Mouse (Mus musculus) kidney, postnatal 25 days (tissue): ENCODE measurements around the gene Cfap206.

Experiments
- DNase-seq, 2 experiments: peaks; one replicate each; pipeline ENCODE4 v3.0.0; 2021; ENCODE audit warnings: mixed read lengths in 2 of 2

Cfap206 gene

DNA sequence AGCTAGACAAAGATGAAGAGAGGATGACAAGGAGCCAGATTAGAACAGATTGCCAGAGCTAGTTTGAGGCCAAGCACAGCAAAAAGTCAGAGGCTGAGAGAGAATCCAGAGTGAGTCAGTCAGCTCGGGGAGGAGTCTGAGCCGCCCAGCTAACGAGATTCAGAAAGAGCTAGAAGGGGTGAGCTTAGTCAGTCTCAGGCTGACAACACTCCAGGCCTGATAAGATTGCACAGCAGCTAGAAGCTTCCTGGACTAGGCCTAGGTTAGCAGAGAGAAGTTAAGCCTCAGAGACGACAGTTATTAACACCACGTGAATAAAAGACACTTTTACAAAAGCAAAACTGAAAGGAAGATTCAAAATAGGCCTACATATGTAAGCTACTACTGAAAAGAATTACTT lies 62.1 kb downstream of the Cfap206 start:
- no peak for DNase-seq

DNA sequence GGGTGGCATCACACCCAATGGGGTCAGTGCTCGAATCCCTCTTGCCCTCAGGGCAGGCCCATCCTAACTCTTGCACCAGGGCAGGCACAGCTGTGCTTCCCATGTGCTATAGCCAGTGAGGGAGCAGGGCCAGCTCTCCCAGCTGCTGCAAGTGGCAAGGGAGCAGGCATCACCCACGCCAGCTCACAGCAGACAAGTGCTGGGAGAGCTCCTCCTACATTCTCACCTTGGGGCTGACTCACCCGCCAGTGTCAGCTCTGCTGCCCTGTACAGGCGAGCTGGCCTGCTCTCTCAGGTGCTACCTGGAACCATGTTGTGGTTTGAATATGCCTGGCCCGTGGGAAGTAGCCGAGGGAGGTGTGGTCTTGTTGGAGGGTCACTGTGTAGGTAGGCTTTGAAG lies 68.1 kb downstream of the Cfap206 start:
- no peak for DNase-seq

DNA sequence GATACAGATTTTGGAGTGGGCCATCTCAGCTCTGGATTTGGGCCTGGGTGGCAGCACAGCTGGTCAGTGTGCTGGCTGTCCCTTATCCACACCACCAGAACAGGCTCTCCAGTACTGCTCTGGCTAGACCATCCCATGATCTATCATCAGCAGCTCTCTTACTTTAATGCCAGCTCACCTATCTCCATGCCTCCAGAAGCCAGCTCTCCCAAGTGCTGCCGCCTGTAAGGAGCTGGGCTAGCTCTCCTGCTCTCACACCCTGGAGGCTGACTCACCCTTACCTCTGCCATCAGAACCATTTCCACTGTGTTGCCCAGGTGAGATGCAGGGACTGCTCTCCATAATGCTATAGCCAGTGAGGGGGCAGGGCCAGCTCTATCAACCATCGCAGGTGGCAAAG lies 68.5 kb downstream of the Cfap206 start:
- no peak for DNase-seq

DNA sequence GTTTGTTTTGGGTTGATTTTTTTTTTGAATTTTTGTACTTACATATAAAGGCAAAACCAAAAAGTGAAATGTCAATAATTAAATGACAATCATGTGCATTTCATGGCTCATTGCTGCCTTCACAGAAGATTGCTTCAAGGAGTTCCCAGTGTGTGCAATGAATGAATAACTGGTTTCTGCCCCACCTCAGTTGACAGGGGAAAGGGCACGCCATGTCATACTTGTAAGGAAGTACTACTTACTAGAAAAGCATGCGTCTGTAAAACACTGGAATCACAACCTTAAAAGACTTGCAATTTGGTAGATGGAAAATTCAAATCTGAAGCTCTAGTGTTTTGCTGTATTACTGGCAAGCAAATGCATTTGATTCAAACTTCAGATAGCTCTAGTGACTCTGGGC lies 71.0 kb downstream of the Cfap206 start:
- no peak for DNase-seq

DNA sequence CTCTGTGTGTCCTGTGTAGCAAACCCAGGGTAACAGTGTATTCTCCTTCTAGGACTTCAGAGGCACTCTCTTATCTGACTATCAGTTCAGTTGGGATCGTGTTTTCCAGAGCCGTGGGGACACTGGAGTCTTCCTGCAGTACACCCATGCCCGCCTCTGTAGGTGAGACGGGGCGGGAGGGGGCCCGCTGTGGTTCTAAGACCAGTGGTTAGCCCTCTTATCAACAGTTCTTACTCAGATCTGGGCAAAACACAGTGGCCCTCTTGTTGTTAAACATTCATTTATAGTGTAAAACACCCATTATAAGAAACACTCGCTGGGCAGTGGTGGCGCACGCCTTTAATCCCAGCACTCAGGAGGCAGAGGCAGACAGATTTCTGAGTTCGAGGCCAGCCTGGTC lies 73.9 kb downstream of the Cfap206 start:
- DNase-seq = no peak

DNA sequence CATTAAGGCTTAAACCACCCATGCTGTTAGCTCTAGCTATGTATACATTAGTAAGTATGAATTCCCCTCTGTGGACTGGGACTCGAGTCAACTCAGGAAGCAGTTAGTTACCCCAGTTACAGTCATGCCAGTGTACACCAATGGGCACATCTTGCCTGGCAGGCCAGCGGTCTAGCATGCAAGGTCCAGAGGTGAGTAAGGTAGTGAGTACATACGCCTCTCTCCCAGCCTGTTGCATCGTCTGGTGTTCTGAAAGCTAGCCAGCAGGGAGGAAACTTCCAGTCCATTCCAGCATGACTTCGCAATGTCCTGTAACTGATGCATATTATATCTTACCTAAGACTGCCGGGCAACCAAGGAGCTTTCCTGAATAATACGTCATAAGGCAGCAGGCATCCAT lies 76.8 kb downstream of the Cfap206 start:
- DNase-seq = no peak

DNA sequence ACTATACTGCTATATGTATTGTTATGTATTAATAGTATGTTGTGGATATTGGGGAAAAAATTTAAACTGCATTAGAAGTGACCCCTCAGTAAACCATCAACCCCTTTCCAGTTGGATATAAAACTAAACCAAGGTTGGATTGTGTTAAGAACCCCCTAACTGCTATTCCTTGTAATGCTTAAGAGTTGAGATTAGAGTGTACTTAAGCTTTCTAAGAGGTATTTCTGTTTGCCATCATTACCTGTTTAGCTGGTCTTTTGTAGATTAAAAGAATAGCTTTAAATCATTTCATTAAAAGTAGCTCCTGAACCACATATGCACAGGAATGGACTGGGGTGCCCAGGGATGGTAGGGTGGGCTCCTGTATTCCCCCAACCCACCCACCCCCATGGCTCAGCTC lies 85.2 kb downstream of the Cfap206 start:
- DNase-seq = no peak

DNA sequence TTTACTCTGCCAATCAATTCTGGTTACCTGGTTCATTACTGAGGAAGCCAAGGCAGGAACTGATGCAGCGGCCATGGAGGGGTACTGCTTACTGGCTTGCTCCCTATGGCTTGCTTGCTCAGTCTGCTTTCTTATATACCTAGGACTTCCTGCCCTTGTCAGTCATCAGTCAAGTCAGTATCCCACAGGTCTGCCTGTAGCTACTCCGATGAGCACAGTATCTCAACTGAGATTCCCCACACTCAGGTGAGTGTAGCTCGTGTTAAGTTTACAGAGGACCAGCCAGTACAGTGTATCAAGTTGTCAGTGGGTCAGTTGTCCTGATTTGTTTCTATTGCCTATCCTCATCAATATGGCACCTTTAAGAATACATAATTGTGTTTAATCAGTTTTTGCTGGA lies 89.3 kb downstream of the Cfap206 start:
- DNase-seq = no peak

DNA sequence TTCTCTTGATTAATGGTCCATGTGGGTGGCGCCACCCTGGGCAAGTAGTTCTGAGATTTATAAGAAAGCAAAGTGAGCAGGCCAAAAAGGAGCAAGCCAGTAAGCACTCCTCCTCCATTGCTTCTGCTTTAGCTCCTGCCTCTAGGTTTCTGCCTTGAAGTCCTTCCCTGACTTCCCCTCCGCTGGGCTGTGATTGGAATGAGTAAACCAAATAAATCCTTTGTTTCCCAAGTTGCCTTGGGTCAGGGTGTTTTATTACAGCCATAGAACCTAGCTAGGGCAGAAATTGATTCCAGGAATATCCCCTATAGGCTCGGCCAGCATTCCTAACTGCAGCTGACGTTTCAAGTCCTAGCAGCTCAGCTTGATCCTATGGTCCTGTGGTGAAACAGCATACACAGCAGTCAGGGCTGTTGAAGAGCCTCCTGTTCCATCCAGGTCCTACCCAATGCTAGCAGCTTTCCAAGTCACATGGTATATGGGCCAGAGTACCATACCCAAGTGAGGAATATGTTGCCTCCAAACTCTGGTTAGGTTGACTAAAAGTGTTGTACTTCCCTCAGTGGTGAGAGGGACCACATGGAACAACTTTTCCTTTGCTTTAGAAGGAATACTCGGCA lies 90.2 kb downstream of the Cfap206 start:
- DNase-seq = no peak
